Mouse (Mus musculus): ENCODE data around the gene Egr4. TPM values are rescaled to one million over a fixed set of nuclear protein-coding genes. Genes with fewer than 3 reads are reported as not detected.

Egr4 gene
- polyA plus RNA-seq, 1 experiment from 2014 or later: not detected

DNA sequence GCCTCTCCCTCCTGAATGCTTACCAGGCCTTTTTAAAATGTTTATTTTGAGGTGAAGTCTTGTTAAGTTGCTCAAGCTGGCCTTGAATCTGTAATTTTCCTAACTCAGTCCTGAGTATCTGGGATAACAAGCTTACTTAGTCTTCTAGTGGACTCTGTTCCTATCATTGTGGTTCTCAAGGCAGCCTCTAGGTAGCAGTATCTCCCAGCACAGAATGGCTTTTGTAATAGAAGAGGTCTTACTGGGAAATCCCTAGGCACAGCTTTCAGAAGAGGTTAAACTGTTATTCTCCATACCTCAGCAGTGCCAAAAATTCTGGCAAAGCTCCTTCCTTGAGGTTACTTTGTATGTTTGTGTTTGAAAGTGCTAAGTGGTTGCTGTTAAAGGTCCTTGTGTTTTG, 48.0 kb downstream of the Egr4 start:
- H3K27ac ChIP-seq: no peak overlapping the region
- H3K4me3 ChIP-seq (replicated peaks): no peak overlapping the region
- no peak for ATAC-seq (replicated peaks; ENCODE audit: low FRiP score)
- peaks cover 96% of the 10 kb centered on the region for H3K36me3 ChIP-seq
- H3K27me3 ChIP-seq: no peaks in the 10 kb centered on the region
- H3K4me1 ChIP-seq: no peaks in the 10 kb centered on the region
- no peak overlapping the region for H3K4me2 ChIP-seq
- H3K9me3 ChIP-seq (replicated peaks): no peaks in the 10 kb centered on the region
- no peak overlapping the region for H3K9ac ChIP-seq

Other genes with a start within 250 kb of the Egr4 start
- 12.4 and 12.9 TPM in 2 replicates for gene Sfxn5, start 180.2 kb downstream of the Egr4 start, polyA plus RNA-seq (2015; fragmentation: Nextera tagmentation; extraction: Ambion mirVana)
- 12.1 and 13.8 TPM in 2 replicates for gene Rab11fip5, start 139.0 kb downstream of the Egr4 start, polyA plus RNA-seq (2015; fragmentation: Nextera tagmentation; extraction: Ambion mirVana)
- gene Noto, start 89.7 kb downstream of the Egr4 start, polyA plus RNA-seq (2015; fragmentation: Nextera tagmentation; extraction: Ambion mirVana): not detected in 2 replicates
- gene Smyd5, start 81.6 kb downstream of the Egr4 start, polyA plus RNA-seq (2015; fragmentation: Nextera tagmentation; extraction: Ambion mirVana): 69.3 and 75.1 TPM in 2 replicates
- 543 and 552 TPM in 2 replicates for gene Cct7, start 62.1 kb downstream of the Egr4 start, polyA plus RNA-seq (2015; fragmentation: Nextera tagmentation; extraction: Ambion mirVana)
- 37.2 and 38.3 TPM in 2 replicates for gene Pradc1, start 61.6 kb downstream of the Egr4 start, polyA plus RNA-seq (2015; fragmentation: Nextera tagmentation; extraction: Ambion mirVana)
- 0.08 and 0.18 TPM in 2 replicates for gene Fbxo41, start 10.6 kb downstream of the Egr4 start, polyA plus RNA-seq (2015; fragmentation: Nextera tagmentation; extraction: Ambion mirVana)
- gene Alms1, start 73.9 kb upstream of the Egr4 start, polyA plus RNA-seq (2015; fragmentation: Nextera tagmentation; extraction: Ambion mirVana): 5.3 and 6.1 TPM in 2 replicates
- gene Nat8f7, start 199.6 kb upstream of the Egr4 start, polyA plus RNA-seq (2015; fragmentation: Nextera tagmentation; extraction: Ambion mirVana): not detected in 2 replicates